Mouse (Mus musculus) cerebellum, adult 9-10 months (tissue): ENCODE measurements at regions not wholly inside any gene's neighbourhood (a gene's known extent, or its start where the extent isn't known, plus 50 kb on each side); places are given as distances from the start of the nearest gene placed in this dataset.

Source experiments
- DNase-seq: peaks from one replicate; pipeline ENCODE4 v3.0.0; 2022

DNA sequence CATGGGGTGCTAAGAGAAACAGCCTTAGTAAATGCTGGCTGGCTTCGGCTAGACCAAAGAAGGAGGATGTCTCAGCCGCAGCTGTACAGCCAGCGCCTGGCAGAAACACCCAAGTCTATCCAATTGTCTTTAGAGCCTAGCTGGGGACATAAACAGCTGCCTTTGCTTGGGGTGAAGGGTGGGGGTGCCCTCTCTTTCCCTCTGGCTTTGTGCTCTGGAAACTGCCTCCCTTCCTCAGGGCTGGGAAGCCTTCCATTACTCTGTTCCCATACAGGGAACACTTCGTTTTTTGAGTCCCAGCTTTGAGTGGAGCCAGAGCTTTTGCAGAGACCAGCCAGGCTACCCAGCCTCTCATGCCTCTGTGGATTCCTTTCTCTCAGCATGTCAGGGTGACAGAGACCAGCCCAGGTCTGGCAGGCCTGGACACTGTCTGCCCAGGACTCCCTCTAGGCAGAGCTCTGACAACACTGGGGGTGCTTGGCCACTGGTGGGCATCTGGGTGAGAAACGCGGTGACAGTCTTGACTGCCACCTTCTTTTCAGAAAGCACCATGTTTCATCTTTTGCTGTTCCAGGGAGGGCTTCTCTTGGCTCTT lies 421.2 kb upstream of the Tbx3 start:
- no peak for DNase-seq

DNA sequence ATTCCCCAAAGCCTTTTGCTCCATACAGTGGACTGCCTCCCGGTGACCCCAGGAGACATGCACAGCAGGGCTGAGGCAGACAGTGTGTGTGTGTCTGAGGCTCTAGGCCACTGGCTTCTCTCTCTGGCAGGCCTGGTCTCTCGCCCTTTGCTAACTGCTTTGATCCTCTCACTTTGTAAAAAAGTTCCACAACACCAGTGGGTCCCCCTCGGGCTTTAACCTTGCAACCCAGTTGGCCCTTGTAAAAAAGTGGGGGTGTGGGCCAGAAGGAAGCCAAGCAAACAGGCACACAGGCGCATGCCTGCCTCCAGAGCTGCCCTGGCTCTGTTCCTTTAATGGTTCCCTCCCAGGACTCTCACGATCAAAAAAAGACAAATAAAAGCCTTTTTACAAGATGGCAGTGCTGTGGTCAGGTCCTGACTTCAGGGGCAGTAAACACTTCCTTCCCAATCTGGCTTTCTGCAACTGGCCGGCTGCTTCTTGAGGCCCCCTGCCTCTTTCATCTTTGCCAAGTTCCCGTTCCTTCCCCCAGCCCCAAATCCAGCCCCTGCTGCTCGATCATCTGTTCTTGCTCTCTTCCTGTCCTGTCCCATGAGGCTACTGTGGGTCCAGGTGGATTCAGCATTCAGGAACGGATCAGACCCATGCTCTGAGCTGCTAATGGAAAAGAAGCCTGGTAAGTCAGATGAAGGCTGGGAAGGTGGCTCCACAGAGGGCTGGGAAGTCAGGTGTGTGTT lies 419.0 kb upstream of the Tbx3 start:
- no peak for DNase-seq

DNA sequence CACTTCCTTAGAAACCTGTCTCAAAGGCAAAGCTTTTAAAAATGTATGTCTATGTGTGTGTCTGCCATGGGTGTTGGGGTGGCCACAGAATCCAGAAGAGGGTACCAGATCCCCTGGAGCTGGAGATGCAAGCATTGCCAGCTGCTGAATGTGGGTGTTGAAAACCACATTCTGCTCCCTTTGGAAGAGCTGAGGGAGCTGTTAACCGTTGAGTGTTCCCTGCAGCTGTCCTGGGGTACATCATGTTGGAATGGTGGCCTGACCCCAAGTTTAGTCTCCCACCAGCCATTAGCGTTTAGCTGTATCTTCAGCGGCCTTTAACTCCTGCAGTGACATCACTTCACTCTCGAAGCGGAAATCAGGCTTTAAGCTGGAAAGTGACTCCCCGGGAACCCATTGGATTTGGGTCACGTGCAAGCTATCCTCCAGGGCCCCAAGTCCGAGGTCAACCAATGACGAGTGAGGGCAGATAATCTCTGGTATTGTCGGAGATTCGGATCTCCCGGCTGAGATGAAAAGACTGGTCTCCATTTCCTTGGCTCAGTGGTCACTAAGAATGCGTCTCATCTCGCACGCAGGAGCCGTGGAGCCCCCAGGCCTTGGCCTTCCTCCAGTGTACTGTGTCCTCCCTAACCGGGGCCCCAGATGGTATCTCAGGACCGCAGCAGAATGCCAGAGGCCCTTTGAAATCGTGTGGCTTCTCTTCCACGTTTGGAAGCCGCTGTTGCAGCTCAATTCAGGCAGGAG lies 412.9 kb upstream of the Tbx3 start:
- DNase-seq: no peak

DNA sequence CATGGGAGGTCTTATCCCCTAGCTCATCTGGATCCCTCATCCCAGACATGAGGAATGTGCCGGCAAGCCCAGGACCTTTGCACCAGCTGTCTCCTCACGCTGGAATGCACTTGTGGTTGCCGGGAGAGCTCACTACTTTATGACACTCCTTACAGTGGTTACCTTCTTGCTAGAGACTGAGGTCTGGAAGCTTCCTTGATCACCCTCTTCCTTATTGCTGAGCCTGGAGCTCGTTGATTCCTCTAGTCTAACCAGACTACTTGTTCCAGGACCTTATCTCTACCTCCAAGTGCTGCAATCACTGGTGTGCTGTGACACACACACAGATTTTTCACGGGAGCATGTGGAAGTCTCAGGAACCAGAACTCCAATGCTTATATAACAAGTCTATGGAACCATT lies 411.6 kb upstream of the Tbx3 start:
- no peak for DNase-seq

DNA sequence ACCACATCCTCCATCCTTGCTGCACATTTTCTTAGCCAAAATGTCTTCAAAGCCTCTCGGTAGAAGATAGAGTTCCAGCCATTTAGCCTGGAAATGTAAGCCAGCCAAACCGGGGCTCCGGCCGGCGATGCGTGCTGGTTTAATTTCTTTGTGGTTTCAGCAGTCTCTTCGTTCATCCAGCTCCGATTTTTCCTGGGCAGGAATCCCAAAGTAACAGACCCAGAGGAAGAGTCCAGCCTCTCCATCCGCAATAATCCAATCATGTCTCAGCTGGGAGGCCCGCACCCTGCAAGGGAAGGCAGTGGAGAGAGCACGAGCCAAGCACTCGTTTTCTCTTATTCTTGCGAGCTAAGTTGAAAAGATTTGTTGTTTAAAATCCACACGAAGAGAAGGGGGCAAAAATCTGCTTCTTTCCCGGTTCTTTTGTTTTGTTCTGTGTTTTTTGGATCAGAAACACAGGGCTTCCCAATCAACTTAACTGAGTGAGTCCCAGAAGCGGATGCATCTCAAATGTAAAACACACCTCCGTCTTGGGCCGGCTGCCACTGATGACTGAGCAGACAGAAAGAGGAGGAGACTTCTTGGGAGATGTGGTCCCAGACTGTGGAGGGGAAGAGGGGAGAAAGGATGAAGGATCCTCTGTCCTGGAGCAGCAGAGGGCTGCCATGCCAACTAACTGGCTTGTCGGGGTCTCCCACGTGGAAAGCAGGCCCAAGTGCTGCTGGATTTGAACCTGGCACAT lies 405.1 kb upstream of the Tbx3 start:
- peak; percentile 18 for DNase-seq

DNA sequence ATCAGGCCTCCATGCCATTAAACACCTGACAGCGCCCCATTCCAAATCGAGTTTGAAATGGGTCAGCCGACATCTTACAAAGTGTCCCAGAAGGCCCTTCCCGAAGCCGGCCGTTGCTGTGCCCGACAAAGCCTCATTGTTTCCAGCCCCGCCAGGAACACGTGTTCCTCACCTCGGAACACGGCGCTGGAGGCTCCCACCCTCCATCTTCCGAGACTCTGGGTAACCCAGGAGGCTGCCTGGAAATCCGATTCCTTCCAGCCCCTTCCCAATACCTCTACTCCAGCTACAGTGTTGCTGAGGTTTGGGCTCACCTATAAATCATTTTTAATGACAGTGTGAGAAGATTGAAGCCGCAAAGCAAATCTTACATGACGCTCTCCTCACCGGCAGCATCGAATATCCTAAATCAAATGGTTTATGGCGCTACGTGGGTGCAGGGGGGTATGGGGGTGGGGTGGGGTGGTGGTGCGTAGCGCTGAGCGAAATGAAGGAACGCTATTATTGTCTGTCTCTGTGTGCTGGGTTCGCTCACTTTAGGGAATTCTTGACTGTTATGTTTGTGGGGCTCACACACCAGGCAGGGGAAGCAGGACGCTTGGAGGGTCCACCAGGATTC lies 399.1 kb upstream of the Tbx3 start:
- no peak for DNase-seq

DNA sequence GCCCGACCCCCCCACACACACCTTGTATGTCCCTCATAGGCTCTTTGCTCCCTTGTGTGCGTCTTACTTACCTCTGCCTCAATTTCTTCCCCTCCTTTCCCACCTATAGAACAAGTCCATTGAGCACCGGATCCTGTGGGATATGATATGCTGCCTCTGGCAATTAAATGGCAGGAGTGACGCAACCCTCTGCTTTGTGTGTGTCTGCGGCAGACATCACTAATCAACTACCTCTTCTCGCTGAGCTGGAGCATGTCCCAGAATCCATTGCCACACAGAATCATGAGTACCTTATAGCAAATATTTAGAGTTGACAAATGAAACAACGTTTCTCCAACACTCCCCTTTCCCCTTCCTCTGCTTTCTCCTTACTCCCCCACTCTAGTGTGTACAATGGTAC lies 397.3 kb upstream of the Tbx3 start:
- no peak for DNase-seq

DNA sequence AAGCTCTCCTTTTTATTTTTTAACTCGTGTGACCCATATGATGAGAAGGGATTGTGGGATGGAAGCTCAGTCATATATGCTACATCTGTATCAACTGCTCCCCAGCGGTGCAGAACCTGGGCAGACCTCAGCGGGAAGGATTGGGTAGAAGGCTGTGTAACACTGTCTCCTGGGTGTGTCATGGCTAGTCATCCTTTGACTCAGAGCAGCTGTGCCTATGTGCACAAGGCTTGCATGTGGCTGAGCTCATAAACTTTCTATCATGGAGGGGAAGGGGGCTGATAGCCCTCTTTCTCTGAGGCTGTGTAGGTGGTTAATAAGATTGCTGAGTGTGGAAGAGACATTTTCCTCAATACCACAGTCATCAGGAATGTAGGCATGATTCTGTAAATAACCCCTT lies 396.9 kb upstream of the Tbx3 start:
- no peak for DNase-seq

DNA sequence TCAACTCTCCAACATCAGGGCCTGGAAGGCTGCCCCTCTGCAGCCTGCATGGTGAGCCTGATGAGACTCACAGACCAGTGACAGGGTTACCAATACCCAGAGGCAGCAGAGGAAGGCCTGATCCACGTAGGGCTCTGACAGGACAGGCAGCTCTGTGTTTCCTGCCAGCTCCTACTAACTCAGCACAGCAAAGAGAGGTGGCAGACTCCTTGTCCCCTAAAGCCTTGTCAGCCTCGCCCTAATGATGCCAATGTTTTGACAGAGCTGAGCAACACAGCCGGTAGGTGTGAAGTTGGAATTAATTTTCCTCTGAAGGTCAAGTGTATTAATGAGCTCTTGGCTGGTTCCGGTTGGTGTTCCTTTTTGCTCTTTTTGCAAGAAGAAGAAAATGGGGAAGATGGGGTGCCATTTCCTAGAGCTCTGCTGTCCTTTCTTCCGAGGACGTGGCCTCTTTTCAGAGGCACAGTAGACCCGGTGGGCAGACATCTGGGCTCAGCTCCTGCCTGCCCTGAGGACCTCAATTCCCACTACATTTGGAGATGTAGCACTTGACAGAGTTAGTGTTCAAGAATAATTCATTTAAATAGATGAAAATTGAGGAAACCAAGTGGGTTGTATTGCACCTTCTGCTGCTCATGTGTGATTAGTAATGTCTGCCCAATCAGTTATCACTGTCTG lies 395.5 kb upstream of the Tbx3 start:
- DNase-seq: no peak

DNA sequence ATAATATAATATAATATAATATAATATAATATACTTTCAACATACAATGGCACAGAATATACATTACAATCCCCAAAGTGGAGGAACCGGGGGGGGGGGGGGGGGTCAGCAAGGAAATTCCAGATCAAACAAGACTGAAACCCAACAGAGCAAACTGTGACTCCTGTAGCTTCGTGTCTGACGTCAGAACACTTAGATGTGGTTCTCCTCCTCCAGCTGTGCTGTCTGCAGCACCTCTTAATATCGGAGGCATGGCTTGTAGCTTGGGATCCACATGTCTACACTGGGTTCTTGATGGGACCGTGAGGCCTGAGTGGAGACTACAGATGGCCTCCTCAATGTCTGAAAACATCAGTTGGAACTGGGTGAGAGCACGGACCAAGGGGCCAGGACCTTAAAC lies 390.3 kb upstream of the Tbx3 start:
- no peak for DNase-seq

DNA sequence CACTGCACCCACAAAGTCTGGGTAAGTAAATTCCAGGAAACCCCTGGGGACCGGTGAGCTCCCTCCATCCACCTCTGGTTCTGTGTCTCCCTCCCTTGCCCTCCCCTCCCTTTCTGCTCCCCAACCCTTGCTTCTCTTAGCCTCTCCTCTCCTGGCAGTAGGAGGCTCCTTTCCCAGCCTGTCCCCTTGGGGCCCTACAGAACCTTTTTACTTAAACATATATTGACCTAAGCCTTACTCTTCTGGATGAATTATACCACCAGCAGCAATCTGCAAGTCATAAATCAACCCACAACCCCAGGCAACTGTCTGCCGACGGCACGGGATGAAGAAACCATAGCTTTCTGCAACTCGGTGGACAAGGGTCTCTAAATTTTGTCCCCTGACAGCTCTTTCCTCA lies 380.7 kb upstream of the Tbx3 start:
- DNase-seq: no peak

DNA sequence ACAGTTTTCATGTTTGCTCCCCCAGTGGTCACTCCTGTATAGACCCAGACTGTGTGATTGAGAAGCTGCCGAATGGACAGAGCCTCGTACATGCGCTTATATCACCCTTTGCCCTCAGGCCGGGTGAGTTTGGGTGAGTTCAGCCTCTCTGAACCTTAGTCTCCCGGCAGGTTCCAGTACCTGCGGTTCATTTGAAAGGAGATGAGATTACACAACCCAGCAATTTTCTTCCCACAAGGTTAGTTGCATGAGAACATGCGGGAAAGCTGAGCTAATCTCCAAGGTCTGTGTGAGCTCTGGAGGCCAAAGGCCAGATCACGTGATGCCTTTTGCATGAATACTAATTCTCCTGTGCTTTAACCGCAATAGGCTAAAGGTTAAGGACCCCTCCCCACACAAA lies 378.1 kb upstream of the Tbx3 start:
- no peak for DNase-seq

DNA sequence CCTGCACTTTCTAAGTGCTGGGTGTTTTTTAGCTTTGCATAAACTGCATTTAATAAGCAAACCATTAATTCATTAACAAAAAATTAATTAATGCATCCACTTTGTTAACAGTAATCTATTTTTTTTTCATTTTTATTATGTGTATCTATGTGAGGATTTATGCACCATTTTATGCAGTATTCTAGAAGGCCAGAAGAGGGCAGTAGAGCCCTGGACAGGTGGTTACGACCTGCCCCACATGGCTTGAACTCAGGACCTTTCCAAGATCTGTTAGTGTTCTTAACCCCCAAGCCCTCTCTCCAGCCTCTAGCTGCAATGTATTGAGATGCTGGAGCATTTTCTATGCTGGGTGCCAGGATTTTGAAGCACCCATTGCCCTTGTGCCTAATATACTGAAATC lies 377.6 kb upstream of the Tbx3 start:
- no peak for DNase-seq

DNA sequence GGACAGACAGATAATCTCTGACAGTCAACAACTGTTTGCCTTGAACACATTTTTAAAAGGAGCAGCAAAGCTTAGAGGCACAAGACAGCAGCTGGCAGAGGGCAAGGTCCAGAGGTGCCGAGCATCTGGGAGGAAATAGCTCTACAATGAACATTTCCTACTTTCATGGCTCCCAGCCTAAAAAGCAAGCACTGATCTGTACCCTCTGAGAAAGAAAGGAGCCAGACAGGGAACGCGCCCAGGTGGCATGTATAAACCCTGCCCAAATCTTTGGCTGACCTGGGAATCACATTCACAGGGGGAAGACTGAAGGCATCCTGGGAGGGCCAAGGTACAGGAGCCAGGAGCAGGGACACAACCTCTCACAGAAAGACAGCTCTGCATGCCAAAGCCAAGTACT lies 371.2 kb upstream of the Tbx3 start:
- no peak for DNase-seq

DNA sequence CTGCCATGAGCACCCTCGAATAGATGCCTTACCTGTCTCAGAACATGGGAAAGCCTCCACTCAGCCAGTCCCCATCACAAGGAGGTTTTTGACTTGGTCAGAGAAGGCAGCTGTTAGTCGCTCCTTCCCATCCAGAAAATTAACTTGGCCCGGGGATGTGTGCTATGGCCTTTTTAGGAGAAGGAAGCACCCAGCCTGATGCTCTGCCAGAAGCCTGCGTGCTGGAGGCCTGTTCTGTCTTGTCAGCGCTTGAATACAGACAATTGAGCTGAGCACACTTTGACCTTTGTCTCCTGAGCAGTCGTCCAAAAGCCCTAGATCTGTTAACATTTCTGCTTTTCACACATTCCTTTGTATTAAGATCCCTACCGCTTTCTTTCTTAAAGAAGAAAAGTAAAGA lies 370.4 kb upstream of the Tbx3 start:
- DNase-seq: no peak

DNA sequence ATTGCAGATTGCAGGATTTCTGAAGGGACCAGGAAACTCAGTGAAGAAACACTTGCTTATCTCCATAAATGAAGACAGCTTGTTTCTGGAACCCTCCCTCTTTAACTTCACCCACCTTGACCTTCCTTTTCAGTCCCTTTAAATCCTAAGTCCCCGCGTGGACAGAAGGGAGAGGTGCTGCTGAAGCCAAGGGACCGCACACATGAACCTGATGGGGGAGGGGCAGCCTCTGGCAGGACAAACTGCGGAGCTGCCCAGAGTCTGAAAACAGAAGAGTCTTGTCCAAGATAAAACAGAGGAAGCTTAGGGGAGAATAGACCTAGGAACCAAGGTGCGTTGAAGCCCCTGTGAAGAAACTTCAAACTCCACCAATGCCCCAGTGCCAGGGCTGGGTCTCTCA lies 368.9 kb upstream of the Tbx3 start:
- DNase-seq: no peak

DNA sequence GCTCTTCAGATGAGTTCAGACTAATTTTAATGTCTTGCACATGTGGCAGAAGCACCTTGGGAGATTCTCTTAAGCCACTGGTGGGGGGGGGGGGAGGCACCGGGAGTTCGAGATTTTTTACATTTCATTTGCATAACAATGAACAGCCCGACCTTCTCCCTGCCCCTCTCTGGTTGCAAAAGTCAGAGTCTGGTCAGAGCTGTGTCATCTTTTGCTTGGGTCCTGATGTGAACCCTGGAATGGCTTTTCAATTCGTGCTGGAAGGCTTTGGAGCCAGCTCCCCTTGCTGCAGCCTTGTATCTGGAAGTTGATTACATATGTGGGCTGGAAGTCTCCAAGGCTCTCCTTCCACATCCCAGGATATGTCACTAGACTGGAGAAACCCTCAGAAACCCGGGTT lies 365.7 kb upstream of the Tbx3 start:
- no peak for DNase-seq

DNA sequence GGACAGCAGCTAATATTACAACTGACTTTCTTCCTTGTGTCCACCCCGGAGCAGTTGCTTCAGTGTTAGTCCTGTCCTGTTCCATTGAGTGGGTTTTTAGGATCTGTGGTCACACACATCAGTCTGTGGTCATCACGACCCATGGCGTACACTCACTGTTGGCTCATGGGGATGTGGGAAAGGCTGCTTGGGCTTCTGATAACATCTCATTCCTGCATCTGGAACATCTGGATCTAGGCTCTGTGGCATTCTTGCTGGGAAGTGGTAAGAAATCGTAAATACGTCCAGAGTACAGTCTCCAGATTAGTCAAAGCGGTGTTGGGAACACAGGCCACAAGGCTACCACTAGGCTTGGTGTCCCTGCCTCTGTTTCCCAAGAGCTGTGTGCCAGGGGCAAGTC lies 362.7 kb upstream of the Tbx3 start:
- DNase-seq: no peak

DNA sequence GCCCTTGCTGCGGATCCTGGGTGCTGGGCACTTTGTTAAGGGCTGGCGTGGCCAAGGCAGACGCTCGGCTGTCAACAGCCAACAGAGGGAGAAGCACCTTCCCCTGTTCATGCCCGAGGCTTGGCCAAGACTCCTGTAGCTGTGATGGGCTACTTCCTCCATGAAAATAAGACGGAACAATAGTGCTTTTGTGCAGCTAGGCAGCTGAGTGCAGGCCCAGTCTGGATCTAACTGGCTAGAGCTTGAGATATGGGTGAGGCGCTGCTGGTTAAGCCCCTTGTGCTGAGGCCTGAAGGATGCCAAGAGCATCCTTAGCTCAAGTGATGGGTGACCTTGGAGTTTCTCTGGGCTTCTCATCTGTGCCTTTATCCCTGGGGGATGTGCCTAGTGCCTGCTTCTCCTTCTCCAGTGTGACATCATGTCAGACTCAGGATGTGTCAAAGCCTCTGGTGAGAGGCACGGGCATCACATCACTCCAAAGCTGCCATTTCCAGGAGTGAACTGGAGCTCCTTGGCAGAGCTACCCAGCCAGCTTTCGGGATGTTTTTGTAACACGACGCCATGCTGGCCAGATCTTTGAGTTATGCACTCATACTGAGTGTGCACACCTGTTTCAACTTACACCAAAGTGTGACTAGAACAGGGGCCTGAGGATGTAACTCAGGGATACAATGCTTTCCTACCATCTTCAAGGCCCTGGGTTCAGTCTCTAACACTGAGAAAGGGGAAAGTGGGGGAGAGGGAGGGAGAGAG lies 360.1 kb upstream of the Tbx3 start:
- DNase-seq: no peak

DNA sequence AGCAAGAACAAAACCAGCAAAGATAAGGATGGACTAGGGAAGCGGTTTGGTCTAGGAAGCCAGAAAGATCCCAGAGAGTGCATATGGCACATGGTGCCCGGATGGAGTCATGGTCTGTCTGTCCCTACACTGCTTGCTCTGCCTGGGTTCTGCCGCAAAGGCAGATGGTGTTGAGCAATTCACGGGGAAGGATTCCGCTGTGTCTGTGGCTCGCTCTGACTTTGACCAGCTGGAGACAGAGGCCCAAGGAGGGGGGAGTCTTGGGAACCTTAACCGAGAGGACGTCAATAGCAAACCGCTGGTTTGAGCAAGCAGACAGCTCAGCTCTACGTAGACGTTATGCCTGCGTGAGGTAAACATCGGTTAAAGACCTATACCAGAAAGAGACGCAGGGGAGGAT lies 357.7 kb upstream of the Tbx3 start:
- DNase-seq: no peak

DNA sequence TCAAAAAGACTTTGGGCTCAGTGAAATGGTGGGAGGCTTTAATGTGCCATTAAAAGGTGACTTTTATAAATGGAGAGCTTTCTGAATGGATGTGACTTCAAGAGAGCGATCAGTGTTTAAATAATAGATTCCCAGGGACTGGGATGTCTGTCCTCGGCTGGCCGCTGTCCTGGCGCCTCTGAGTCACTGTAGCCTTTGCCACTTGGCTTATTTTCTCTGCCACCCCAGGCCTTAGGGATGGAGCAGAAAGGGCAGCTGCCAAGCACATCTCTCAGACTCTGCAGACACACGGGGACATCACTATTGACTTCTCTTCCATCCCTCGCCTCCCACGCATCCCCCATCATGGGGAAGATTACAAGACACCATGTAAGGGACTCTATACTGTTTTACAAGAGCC lies 355.3 kb upstream of the Tbx3 start:
- DNase-seq: no peak

DNA sequence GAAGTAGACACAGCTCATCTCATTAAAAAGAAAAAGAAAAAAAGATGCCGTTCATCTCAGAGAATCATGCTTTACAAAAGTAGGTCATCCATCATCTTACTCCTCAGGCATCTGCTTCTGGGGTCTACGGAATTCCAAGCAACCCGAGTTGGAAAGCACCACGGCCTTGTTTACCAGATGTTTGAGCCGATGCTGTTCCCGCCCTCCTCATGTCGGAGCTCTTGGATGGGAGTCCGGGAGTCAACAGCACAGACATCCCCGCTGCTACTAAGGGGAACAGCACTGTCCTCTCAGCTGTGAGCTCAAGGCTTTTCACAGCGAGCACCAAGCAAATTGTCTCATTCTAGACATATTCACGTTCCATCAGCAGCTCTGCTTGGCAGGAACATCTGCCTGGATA lies 352.9 kb upstream of the Tbx3 start:
- no peak for DNase-seq
